ENCODE assay signal across 8 mouse cellular contexts in genomic region chrX:36863766-36864608, GRCm38 (mm10). TPM values are rescaled to one million over a fixed set of nuclear protein-coding genes. Genes with fewer than 3 reads are reported as not detected.
A peak's percentile ranks its signal among the peaks of the same experiment; 100 is the strongest.
DNase-seq lines count a peak whose midpoint lies in the region; ATAC-seq and TF ChIP-seq lines count a peak whose summit lies in the region.

No protein-coding gene starts in this region.

- no peaks in the 10 kb centered on the region for H3K9me3 ChIP-seq in erythroblast, embryonic 14.5 days (ENCODE audit: control insufficient read depth, low read length)
- H3K9me3 ChIP-seq in heart, embryonic 13.5 days, result no peaks in the 10 kb centered on the region
- H3K9me3 ChIP-seq in liver, embryonic 12.5 days (replicated peaks), result no peaks in the 10 kb centered on the region
- no peaks in the 10 kb centered on the region for H3K9me3 ChIP-seq in stomach, embryonic 15.5 days

- DNase-seq in brain, embryonic 14.5 days (ENCODE audit: low read depth), result peak; percentile 94
- peak; percentile 89 for DNase-seq in kidney, postnatal 10 days
- peak; percentile 72 to 75 for DNase-seq in natural killer cell, adult 2 months (ENCODE audit: low spot score in 2 of 2)

- peak overlapping the region; percentile 78 for H3K9ac ChIP-seq in heart, embryonic 13.5 days
- peak overlapping the region; percentile 66 for H3K9ac ChIP-seq in liver, embryonic 12.5 days
- H3K9ac ChIP-seq in stomach, embryonic 15.5 days, result peak overlapping the region; percentile 22; the same call in 1 of the 2 replicates

- peak overlapping the region; percentile 37 for H3K4me3 ChIP-seq in C2C12 (ENCODE audit: insufficient read depth, poor library complexity, severe bottlenecking)
- H3K4me3 ChIP-seq in erythroblast, embryonic 14.5 days (replicated peaks), result peak overlapping the region; percentile 68
- H3K4me3 ChIP-seq in heart, embryonic 13.5 days, result peak overlapping the region; percentile 55
- peak overlapping the region; percentile 64 for H3K4me3 ChIP-seq in liver, embryonic 12.5 days
- H3K4me3 ChIP-seq in stomach, embryonic 15.5 days (replicated peaks), result peak overlapping the region; percentile 46

- no peaks in the 10 kb centered on the region for H3K27me3 ChIP-seq in C2C12 (ENCODE audit: control insufficient read depth, insufficient read depth, insufficient read length)
- no peaks in the 10 kb centered on the region for H3K27me3 ChIP-seq in erythroblast, embryonic 14.5 days (ENCODE audit: control insufficient read depth)
- H3K27me3 ChIP-seq in heart, embryonic 13.5 days (replicated peaks), result no peaks in the 10 kb centered on the region
- H3K27me3 ChIP-seq in liver, embryonic 12.5 days (replicated peaks), result no peaks in the 10 kb centered on the region
- no peaks in the 10 kb centered on the region for H3K27me3 ChIP-seq in stomach, embryonic 15.5 days (replicated peaks)

- no peak for TF ChIP-seq CTCF in C2C12 (IDR thresholded peaks at IDR 0.05; ENCODE audit: control insufficient read depth, insufficient read depth, insufficient read length)
- no peak for TF ChIP-seq CTCF in brain, embryonic 14.5 days (IDR thresholded peaks at IDR 0.05; ENCODE audit: borderline replicate concordance, extremely low read depth, insufficient read depth, insufficient read length)

- peak overlapping the region; percentile 69 for H3K27ac ChIP-seq in heart, embryonic 13.5 days (replicated peaks)
- H3K27ac ChIP-seq in liver, embryonic 12.5 days, result peak overlapping the region; percentile 80
- 0 out of 2 replicates have a peak overlapping the region, but pooled peaks have one; percentile 59 for H3K27ac ChIP-seq in stomach, embryonic 15.5 days

- peak overlapping the region; percentile 69 for H3K4me2 ChIP-seq in heart, embryonic 13.5 days
- H3K4me2 ChIP-seq in liver, embryonic 12.5 days, result peak overlapping the region; percentile 68
- peak overlapping the region; percentile 49 for H3K4me2 ChIP-seq in stomach, embryonic 15.5 days

- ATAC-seq in heart, embryonic 13.5 days (ENCODE audit: extremely low read depth, insufficient number of reproducible peaks, low FRiP score, low TSS enrichment), result peak; percentile 71; the same call in 1 of the 2 replicates
- peak; percentile 88 for ATAC-seq in liver, embryonic 12.5 days
- peak; percentile 72; the same call in 1 of the 2 replicates for ATAC-seq in stomach, embryonic 15.5 days (ENCODE audit: insufficient read depth, low FRiP score, low read depth)

- no peaks in the 10 kb centered on the region for H3K36me3 ChIP-seq in C2C12 (ENCODE audit: control insufficient read depth, insufficient read depth)
- H3K36me3 ChIP-seq in erythroblast, embryonic 14.5 days (ENCODE audit: control insufficient read depth), result peaks cover 11% of the 10 kb centered on the region
- no peaks in the 10 kb centered on the region; the same call in 1 of the 2 replicates for H3K36me3 ChIP-seq in heart, embryonic 13.5 days
- 0 out of 2 replicates have a peak, but pooled peaks cover 4% of the 10 kb centered on the region for H3K36me3 ChIP-seq in liver, embryonic 12.5 days
- H3K36me3 ChIP-seq in stomach, embryonic 15.5 days, result no peaks in the 10 kb centered on the region

- 12% methylated on average over 43 of the region's 44 CpGs for WGBS in heart, embryonic 13.5 days
- 7% methylated on average over 43 of the region's 44 CpGs for WGBS in liver, embryonic 12.5 days (ENCODE audit: insufficient replicate concordance)
- WGBS in stomach, embryonic 15.5 days, result 14% methylated on average over 43 of the region's 44 CpGs

- H3K4me1 ChIP-seq in erythroblast, embryonic 14.5 days (ENCODE audit: control insufficient read depth), result peaks cover 9% of the 10 kb centered on the region
- H3K4me1 ChIP-seq in heart, embryonic 13.5 days, result peaks cover 6% of the 10 kb centered on the region
- peaks cover 11% of the 10 kb centered on the region for H3K4me1 ChIP-seq in liver, embryonic 12.5 days
- H3K4me1 ChIP-seq in stomach, embryonic 15.5 days, result peaks cover 4% of the 10 kb centered on the region; the same call in 1 of the 2 replicates

- peak overlapping the region; percentile 64 for H3ac ChIP-seq in C2C12 (ENCODE audit: control insufficient read depth, insufficient read length, low read depth)

- H3K79me2 ChIP-seq in C2C12 (ENCODE audit: control insufficient read depth, insufficient read depth), result peaks cover 16% of the 10 kb centered on the region

- peaks cover 21% of the 10 kb centered on the region for H3K79me3 ChIP-seq in C2C12 (ENCODE audit: low read depth)

- no peak for TF ChIP-seq POLR2A in brain, embryonic 14.5 days (IDR thresholded peaks at IDR 0.05; ENCODE audit: borderline replicate concordance, extremely low read depth, insufficient read depth, insufficient read length, poor library complexity, severe bottlenecking)

TF ChIP-seq in C2C12, 6 proteins besides CTCF, POLR2A, EP300 and RAD21:
- TF ChIP-seq MAX (IDR thresholded peaks at IDR 0.05) (no peak), USF1 (IDR thresholded peaks at IDR 0.05; ENCODE audit: low read depth) (peak; percentile 93)

RNA-seq across cellular contexts. Expression of gene Ube2a, which starts 9.7 kb away (rescaled TPM):
- 64.8 TPM for polyA plus RNA-seq in C2C12 (2012; fragmentation: generic; extraction: Trizol)
- 41.7 and 43.8 TPM in 2 replicates for polyA plus RNA-seq in brain, embryonic 14.5 days (2012; rRNA removed)
- polyA plus RNA-seq in erythroblast, embryonic 14.5 days (2012), result 21.8 and 22.6 TPM in 2 replicates
- 113 and 130 TPM in 2 replicates for polyA plus RNA-seq in heart, embryonic 13.5 days (2015; fragmentation: Nextera tagmentation; extraction: Ambion mirVana)
- polyA plus RNA-seq in liver, embryonic 12.5 days (2016; fragmentation: Nextera tagmentation; extraction: Ambion mirVana), result 88.0 and 89.9 TPM in 2 replicates
- 114 and 115 TPM in 2 replicates for polyA plus RNA-seq in stomach, embryonic 15.5 days (2015; fragmentation: Nextera tagmentation; extraction: Ambion mirVana)

RNA-seq across cellular contexts. Expression of gene C330007P06Rik, which starts 9.9 kb away (rescaled TPM):
- 6.3 TPM for polyA plus RNA-seq in C2C12 (2012; fragmentation: generic; extraction: Trizol)
- 11.5 and 14.7 TPM in 2 replicates for polyA plus RNA-seq in brain, embryonic 14.5 days (2012; rRNA removed)
- 0.07 and 0.12 TPM in 2 replicates for polyA plus RNA-seq in erythroblast, embryonic 14.5 days (2012)
- polyA plus RNA-seq in heart, embryonic 13.5 days (2015; fragmentation: Nextera tagmentation; extraction: Ambion mirVana), result 19.2 and 19.3 TPM in 2 replicates
- polyA plus RNA-seq in liver, embryonic 12.5 days (2016; fragmentation: Nextera tagmentation; extraction: Ambion mirVana), result 18.5 and 22.2 TPM in 2 replicates
- polyA plus RNA-seq in stomach, embryonic 15.5 days (2015; fragmentation: Nextera tagmentation; extraction: Ambion mirVana), result 26.9 and 28.4 TPM in 2 replicates

RNA-seq across cellular contexts. Expression of gene Nkrf, which starts 38.7 kb away (rescaled TPM):
- polyA plus RNA-seq in C2C12 (2012; fragmentation: generic; extraction: Trizol), result 4.3 TPM
- 9.4 and 15.1 TPM in 2 replicates for polyA plus RNA-seq in brain, embryonic 14.5 days (2012; rRNA removed)
- polyA plus RNA-seq in erythroblast, embryonic 14.5 days (2012), result 0.05 TPM in 1 of 2 replicates, not detected in the other
- polyA plus RNA-seq in heart, embryonic 13.5 days (2015; fragmentation: Nextera tagmentation; extraction: Ambion mirVana), result 0.37 and 0.56 TPM in 2 replicates
- polyA plus RNA-seq in liver, embryonic 12.5 days (2016; fragmentation: Nextera tagmentation; extraction: Ambion mirVana), result 1.2 TPM in 2 replicates
- 1.6 and 1.9 TPM in 2 replicates for polyA plus RNA-seq in stomach, embryonic 15.5 days (2015; fragmentation: Nextera tagmentation; extraction: Ambion mirVana)

Comparison
In these comparisons a context has a peak if more than half of its experiments do, and no peak if none do; other contexts are left out.
1. Peak in every context shown above with its lines: DNase-seq, ATAC-seq, H3K4me3 ChIP-seq and H3K27ac ChIP-seq.
2. H3K9ac ChIP-seq: peak in every context shown above with its lines; median percentile 78 in heart, embryonic 13.5 days; 66 in liver, embryonic 12.5 days; 22 in stomach, embryonic 15.5 days.